Mouse (Mus musculus) ES-E14 (cell line): Measurements from ENCODE around the gene Sox13. TPM values are rescaled to one million over a fixed set of nuclear protein-coding genes. Genes with fewer than 3 reads are reported as not detected.

ENCODE experiments used
- DNase-seq: peaks from one replicate; pipeline ENCODE4 v3.0.0-alpha.2; 2013; ENCODE audit warnings: low read depth, low spot score
- H3K27ac ChIP-seq: 2 replicates; pipeline ENCODE4 v1.5.1; 2012; ENCODE audit warnings: low read depth, mild to moderate bottlenecking, low read length, moderate library complexity, mixed read lengths; ENCODE audit not compliant: poor library complexity, insufficient read depth, severe bottlenecking
- H3K36me3 ChIP-seq: 2 replicates; pipeline ENCODE4 v1.6.1; 2012; ENCODE audit warnings: mild to moderate bottlenecking, low read length, moderate library complexity, mixed read lengths; ENCODE audit not compliant: control insufficient read depth, poor library complexity, insufficient read depth, severe bottlenecking
- H3K4me1 ChIP-seq, 2 experiments: fragments of 150-350 bp in 1 of 2; sonication (generic) in 1 of 2; 2 replicates each; pipeline ENCODE4 v1.6.1; 2012; ENCODE audit warnings: low read length in 2 of 2, mild to moderate bottlenecking in 1 of 2, mixed read lengths in 1 of 2; ENCODE audit not compliant: control insufficient read depth in 2 of 2, insufficient read depth in 2 of 2, poor library complexity in 1 of 2
- H3K4me3 ChIP-seq, 2 experiments: fragments of 150-350 bp in 1 of 2; sonication (generic) in 1 of 2; 2 replicates each; pipeline ENCODE4 v1.5.1; 2012; ENCODE audit warnings: low read length in 2 of 2, low read depth in 1 of 2, mild to moderate bottlenecking in 1 of 2, mixed read lengths in 1 of 2; ENCODE audit not compliant: insufficient read depth in 1 of 2, poor library complexity in 1 of 2, severe bottlenecking in 1 of 2
- H3K9ac ChIP-seq: 2 replicates; pipeline ENCODE4 v1.6.1; 2012; ENCODE audit warnings: low read depth, mild to moderate bottlenecking, low read length, mixed read lengths; ENCODE audit not compliant: poor library complexity, insufficient read depth, severe bottlenecking
- H3K9me3 ChIP-seq: fragments of 150-350 bp; sonication (generic); 2 replicates; pipeline ENCODE4 v1.6.1; 2012; ENCODE audit warnings: low read depth, mild to moderate bottlenecking, low read length; ENCODE audit not compliant: control insufficient read depth, insufficient read depth
- CHD2 ChIP-seq: IDR thresholded peaks from 2 replicates; pipeline ENCODE4 v1.6.1; 2014; ENCODE audit warnings: mild to moderate bottlenecking, low read depth, low read length, inconsistent platforms
- HCFC1 ChIP-seq: IDR thresholded peaks from 2 replicates; pipeline ENCODE4 v1.6.1; 2012; ENCODE audit warnings: low read length, inconsistent platforms, borderline replicate concordance; ENCODE audit not compliant: insufficient read depth
- MAFK ChIP-seq: IDR thresholded peaks from 2 replicates; pipeline ENCODE4 v1.6.1; 2014; ENCODE audit warnings: mild to moderate bottlenecking, low read depth, low read length, inconsistent platforms; ENCODE audit not compliant: insufficient read depth
- ZC3H11A ChIP-seq: IDR thresholded peaks from 2 replicates; pipeline ENCODE4 v1.6.1; 2012; ENCODE audit warnings: low read depth, mild to moderate bottlenecking, inconsistent platforms, low read length, borderline replicate concordance
- ZNF384 ChIP-seq: IDR thresholded peaks from 2 replicates; pipeline ENCODE4 v1.6.1; 2012; ENCODE audit warnings: low read depth, low read length, inconsistent platforms
- in situ Hi-C, 2 experiments: fragments of 600-800 bp; cut with MboI; formaldehyde crosslinking; loops; one replicate each; pipeline ENCODE4 v1.15.1; 2025; ENCODE audit warnings: low sequenced_read_pairs in 2 of 2, inconsistent platforms in 1 of 2; ENCODE audit not compliant: unreplicated experiment in 2 of 2
- total RNA-seq: library from RNA; depleted of rRNA; stranded (reverse); fragments of 300-350 nt; gene quantifications from 2 replicates; pipeline ENCODE4 v1.2.3, GENCODE M21; 2012

Gene Sox13
- total RNA-seq, 1 experiment, result 11.1 TPM

DNA sequence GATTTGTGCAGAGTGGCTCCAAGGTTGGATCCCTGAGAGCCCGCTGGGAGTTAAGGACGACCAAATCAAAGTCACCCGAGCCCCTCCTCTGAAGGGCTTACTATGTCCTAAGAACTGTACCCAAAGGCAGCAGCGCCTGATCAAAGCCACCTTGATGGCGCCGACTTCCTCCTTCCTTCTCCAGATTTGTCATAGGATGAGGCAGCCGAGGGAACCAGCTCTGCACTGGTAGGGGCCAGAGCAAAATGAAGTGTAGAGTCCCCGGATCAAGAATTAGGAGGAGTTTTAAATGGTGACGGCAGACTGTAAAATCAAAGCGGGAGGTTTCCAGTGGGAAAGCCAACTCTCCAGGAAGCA is 10.6 kb upstream of the Sox13 start:
- in situ Hi-C loops, result no loop called here
- Histone ChIP-seq H3K4me1 (peaks cover 3 to 23% of the 10 kb centered on the region in 2 experiments; a peak in 3 of 4 replicates), H3K36me3 (no peaks in the 10 kb centered on the region), H3K9ac (peak overlapping the region; percentile 2; the same call in 1 of the 2 replicates), H3K4me3 (peak overlapping the region in 1 of 2 experiments; percentile 12; a peak in 2 of 4 replicates), H3K9me3 (no peaks in the 10 kb centered on the region), H3K27ac (peak overlapping the region; percentile 45; the same call in 1 of the 2 replicates)
- DNase-seq, result no peak
- TF ChIP-seq ZNF384, result no peak
- no peak for TF ChIP-seq MAFK
- no peak for TF ChIP-seq CHD2
- TF ChIP-seq HCFC1, result no peak
- no peak for TF ChIP-seq ZC3H11A

DNA sequence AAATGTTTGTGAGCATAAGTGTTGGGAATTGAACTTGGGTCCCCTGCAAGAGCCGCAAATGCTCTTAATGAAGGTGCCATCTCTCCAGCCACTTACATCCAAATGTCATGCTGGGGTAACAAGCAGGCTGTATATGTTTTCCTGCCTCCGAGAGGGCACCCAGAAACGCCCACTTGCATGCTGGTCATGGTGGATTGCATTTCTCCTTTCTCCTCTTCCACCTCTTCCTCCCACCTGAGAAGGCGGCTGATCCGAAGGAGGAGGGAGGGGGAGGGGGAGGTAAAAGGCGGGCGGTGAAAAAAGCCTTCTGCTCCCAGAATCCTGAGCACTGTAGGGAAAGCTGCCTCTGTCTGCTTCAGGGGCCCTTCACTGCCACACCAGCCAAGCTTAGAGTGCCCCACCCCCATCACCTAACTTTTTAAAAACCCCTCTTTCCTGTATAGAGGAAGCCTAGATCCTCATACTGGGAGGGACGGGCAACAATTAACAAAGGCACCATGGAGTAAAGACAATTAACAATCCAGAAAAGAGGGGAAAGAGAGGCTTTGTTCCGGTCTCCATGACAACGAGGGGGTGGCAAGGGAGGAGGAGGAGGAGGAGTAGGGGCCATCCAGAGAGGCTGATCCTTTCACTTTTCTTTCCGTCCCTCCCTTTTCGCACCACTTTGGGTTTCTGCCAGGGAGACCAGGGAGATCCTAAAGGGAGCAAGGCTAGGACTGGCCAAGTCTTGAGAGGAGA is 10.0 kb upstream of the Sox13 start:
- in situ Hi-C loops, result no loop called here
- Histone ChIP-seq H3K4me3 (peak overlapping the region in 1 of 2 experiments; percentile 30; a peak in 3 of 4 replicates), H3K4me1 (peaks cover 3 to 23% of the 10 kb centered on the region in 2 experiments; a peak in 3 of 4 replicates), H3K36me3 (no peaks in the 10 kb centered on the region), H3K9ac (peak overlapping the region; percentile 58; the same call in 1 of the 2 replicates), H3K9me3 (no peaks in the 10 kb centered on the region), H3K27ac (peak overlapping the region; percentile 64; the same call in 1 of the 2 replicates)
- DNase-seq, result peak; percentile 83
- TF ChIP-seq CHD2 (0 out of 2 replicates have a peak, but pooled peaks have one; percentile 41), ZC3H11A (no peak)

DNA sequence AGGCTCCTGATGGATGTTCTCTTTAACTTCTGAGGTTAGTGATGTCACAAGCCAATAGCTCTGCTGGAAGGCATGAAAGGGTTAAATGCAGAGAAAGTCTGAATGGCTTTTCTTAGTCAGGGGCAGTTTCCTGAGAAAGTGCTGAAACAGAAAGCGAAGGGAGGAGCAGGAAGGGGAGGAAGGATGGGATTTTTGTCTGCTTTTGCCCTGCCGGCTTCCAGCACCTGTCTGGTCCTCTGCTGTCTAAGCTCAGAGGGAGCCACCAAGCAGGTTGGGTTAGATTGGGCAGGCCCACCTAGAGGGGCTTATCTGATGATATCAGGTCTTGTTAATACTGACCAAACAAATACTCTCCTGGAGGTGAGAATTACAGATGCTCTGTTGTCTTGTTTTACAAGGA is 8.4 kb upstream of the Sox13 start:
- peaks cover 3 to 19% of the 10 kb centered on the region in 2 experiments; a peak in 3 of 4 replicates for H3K4me1 ChIP-seq
- H3K27ac ChIP-seq, result no peak overlapping the region; the same call in 1 of the 2 replicates
- in situ Hi-C loops, result no loop called here

DNA sequence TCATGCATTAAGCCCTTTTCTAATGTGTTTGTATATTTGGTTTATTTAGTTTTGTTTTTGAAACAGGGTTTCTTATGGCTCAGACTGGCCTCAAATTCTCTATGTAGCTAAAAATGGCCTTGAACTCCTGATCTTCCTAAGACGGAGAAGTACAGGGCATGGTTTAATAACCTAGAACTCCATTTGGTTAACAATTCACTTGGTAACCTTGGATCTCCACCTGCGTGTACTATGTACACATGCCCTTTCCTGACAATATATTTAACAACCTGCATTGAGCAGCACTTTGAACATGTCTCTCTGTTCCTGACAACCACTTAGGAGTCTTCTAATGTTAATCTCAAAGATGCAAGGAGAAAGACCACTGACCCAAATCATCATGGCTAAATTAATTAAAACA is 7.0 kb upstream of the Sox13 start:
- Histone ChIP-seq H3K27ac (no peak overlapping the region), H3K9me3 (no peaks in the 10 kb centered on the region), H3K9ac (no peak overlapping the region), H3K36me3 (no peaks in the 10 kb centered on the region), H3K4me1 (peaks cover 3 to 19% of the 10 kb centered on the region in 2 experiments; a peak in 3 of 4 replicates), H3K4me3 (no peak overlapping the region)
- DNase-seq, result no peak
- TF ChIP-seq ZNF384 (no peak), HCFC1 (no peak), CHD2 (no peak), ZC3H11A (no peak), MAFK (no peak)
- in situ Hi-C loops, result no loop called here

More for the DNA sequence above, 8.4 kb upstream of the Sox13 start:
- H3K9ac ChIP-seq, result no peak overlapping the region
- no peaks in the 10 kb centered on the region for H3K36me3 ChIP-seq
- H3K9me3 ChIP-seq, result no peaks in the 10 kb centered on the region
- DNase-seq, result no peak
- TF ChIP-seq ZNF384 (no peak), HCFC1 (no peak), CHD2 (no peak), MAFK (no peak), ZC3H11A (no peak)
- H3K4me3 ChIP-seq, result no peak overlapping the region
